Mouse (Mus musculus): ENCODE data around the gene Spaar.
"Not testable (repeated sequence)": the region's sequence is repeated elsewhere in the genome, so short reads cannot be mapped to it uniquely, and the experiment has no call there.

Gene Spaar

GRCm38 (mm10) chr4:43729126-43729525 lies 708 bp upstream of the Spaar start:
- no peak for DNase-seq

GRCm38 (mm10) chr4:43730750-43731297 lies 990 bp downstream of the Spaar start:
- no peak for DNase-seq

- no peak for DNase-seq
Observed at GRCm38 (mm10) chr4:43732171-43732570, 2.3 kb downstream of the Spaar start.

- no peak for DNase-seq
Observed at GRCm38 (mm10) chr4:43733186-43733585, 3.4 kb downstream of the Spaar start.

- DNase-seq = no peak
Observed at GRCm38 (mm10) chr4:43737144-43737543, 7.3 kb downstream of the Spaar start.

- no peak for DNase-seq
Observed at GRCm38 (mm10) chr4:43738989-43739674, 9.3 kb downstream of the Spaar start.

GRCm38 (mm10) chr4:43741526-43741925 lies 11.7 kb downstream of the Spaar start:
- DNase-seq = no peak

GRCm38 (mm10) chr4:43742637-43743036 lies 12.8 kb downstream of the Spaar start:
- no peak for DNase-seq

- DNase-seq = no peak
Observed at GRCm38 (mm10) chr4:43743099-43743498, 13.3 kb downstream of the Spaar start.

GRCm38 (mm10) chr4:43745187-43745586 lies 15.4 kb downstream of the Spaar start:
- DNase-seq = no peak

- no peak for DNase-seq
Observed at GRCm38 (mm10) chr4:43757213-43757612, 27.4 kb downstream of the Spaar start.

GRCm38 (mm10) chr4:43759571-43760418 lies 30.0 kb downstream of the Spaar start:
- no peak for DNase-seq

GRCm38 (mm10) chr4:43760460-43760859 lies 30.6 kb downstream of the Spaar start:
- DNase-seq = peak; percentile 8 to 11

- no peak for DNase-seq
Observed at GRCm38 (mm10) chr4:43761336-43761735, 31.5 kb downstream of the Spaar start.

GRCm38 (mm10) chr4:43763410-43763809 lies 33.6 kb downstream of the Spaar start:
- DNase-seq = peak; percentile 5 to 12

GRCm38 (mm10) chr4:43768341-43768740 lies 38.5 kb downstream of the Spaar start:
- DNase-seq = no peak

- no peak for DNase-seq
Observed at GRCm38 (mm10) chr4:43769374-43769773, 39.5 kb downstream of the Spaar start.

- DNase-seq = no peak
Observed at GRCm38 (mm10) chr4:43770909-43771308, 41.1 kb downstream of the Spaar start, which contains the start of gene Olfr159. TSS of gene Olfr159 (minus strand) at chr4:43771009.

- DNase-seq = no peak
Observed at GRCm38 (mm10) chr4:43771626-43772025, 41.8 kb downstream of the Spaar start.

GRCm38 (mm10) chr4:43772304-43772703 lies 42.5 kb downstream of the Spaar start:
- DNase-seq = no peak

GRCm38 (mm10) chr4:43795296-43795695 lies 65.5 kb downstream of the Spaar start:
- DNase-seq = no peak

- DNase-seq = not testable (repeated sequence)
Observed at GRCm38 (mm10) chr4:43795844-43796243, 66.0 kb downstream of the Spaar start.

GRCm38 (mm10) chr4:43798936-43799335 lies 69.1 kb downstream of the Spaar start:
- DNase-seq = no peak
